ENCODE assay signal across 14 mouse cellular contexts in genomic region chr1:131600314-131600713, GRCm38 (mm10). TPM values are rescaled to one million over a fixed set of nuclear protein-coding genes. Genes with fewer than 3 reads are reported as not detected.
A peak's percentile ranks its signal among the peaks of the same experiment; 100 is the strongest.
DNase-seq lines count a peak whose midpoint lies in the region; ATAC-seq and TF ChIP-seq lines count a peak whose summit lies in the region.
"Had no signal": no experiment of that assay in that cellular context is flagged by ENCODE, and none has a peak within 500 bp of the region (broad histone marks: within the 10 kb centered on the region; RNA-seq: fewer than 3 reads in every experiment).

No protein-coding gene starts in this region.

- no peak overlapping the region for H3K4me3 ChIP-seq in kidney, adult 2 months (ENCODE audit: insufficient read depth, low read depth, low read length)
- no peak overlapping the region for H3K4me3 ChIP-seq in thymus, adult 2 months (ENCODE audit: control insufficient read depth, insufficient read depth, low read length)
- H3K4me3 ChIP-seq: heart, embryonic 12.5 days; megakaryocyte, embryonic 14.5 days had no signal

- H3K27me3 ChIP-seq in kidney, adult 2 months (replicated peaks; ENCODE audit: control insufficient read depth, insufficient read depth, low read length) = no peaks in the 10 kb centered on the region
- 0 out of 2 replicates have a peak, but pooled peaks cover 2% of the 10 kb centered on the region for H3K27me3 ChIP-seq in thymus, adult 2 months (ENCODE audit: control insufficient read depth, insufficient read depth, low read length)

- ATAC-seq in common myeloid progenitor, adult 5-6 weeks (replicated peaks; ENCODE audit: low read depth, poor library complexity, severe bottlenecking) = peak; percentile 60; the same call in 1 of the 2 replicates
- ATAC-seq: forebrain, embryonic 14.5 days; Patski had no signal

- TF ChIP-seq POLR2A in kidney, adult 2 months (IDR thresholded peaks at IDR 0.05; ENCODE audit: low read depth, low read length) = no peak
- no peak for TF ChIP-seq POLR2A in thymus, adult 2 months (IDR thresholded peaks at IDR 0.05; ENCODE audit: control insufficient read depth, extremely low read depth, insufficient read depth, low read length, poor library complexity)

- H3K4me1 ChIP-seq in kidney, adult 2 months (ENCODE audit: control insufficient read depth, insufficient read depth, low read length) = no peaks in the 10 kb centered on the region
- H3K4me1 ChIP-seq in thymus, adult 2 months (replicated peaks; ENCODE audit: control insufficient read depth, insufficient read depth, low read length) = 0 out of 2 replicates have a peak, but pooled peaks cover 2% of the 10 kb centered on the region
- H3K4me1 ChIP-seq: megakaryocyte, embryonic 14.5 days had no signal

- TF ChIP-seq CTCF in kidney, adult 2 months (conservative IDR thresholded peaks at IDR 0.05; ENCODE audit: insufficient read depth, insufficient read length, low read depth, low read length) = 0 out of 2 replicates have a peak, but pooled peaks have one; percentile 15
- TF ChIP-seq CTCF in thymus, adult 2 months (IDR thresholded peaks at IDR 0.05; ENCODE audit: borderline replicate concordance, control insufficient read depth, extremely low read depth, insufficient read depth, low read length, poor library complexity) = peak; percentile 65; the same call in 1 of the 2 replicates

- no peaks in the 10 kb centered on the region for H3K36me3 ChIP-seq in kidney, adult 2 months (ENCODE audit: control insufficient read depth, insufficient read depth, low read length)
- no peaks in the 10 kb centered on the region for H3K36me3 ChIP-seq in thymus, adult 2 months (ENCODE audit: control insufficient read depth, insufficient read depth, low read length)
- H3K36me3 ChIP-seq: heart, embryonic 12.5 days had no signal

- H3K27ac ChIP-seq in kidney, adult 2 months (ENCODE audit: insufficient read depth, low read depth, low read length) = no peak overlapping the region
- H3K27ac ChIP-seq in thymus, adult 2 months (ENCODE audit: control insufficient read depth, insufficient read depth, low read length) = no peak overlapping the region

- WGBS in kidney, adult 2 months = 37% methylated on average over 11 of the region's 11 CpGs
- WGBS in thymus, adult 2 months = 37% methylated on average over 11 of the region's 11 CpGs

- DNase-seq in kidney, adult 2 months = peak; percentile 9
- DNase-seq in kidney, postnatal 14 days = no peak
- peak; percentile 22 for DNase-seq in thymus, adult 2 months
- DNase-seq in thymus, postnatal 0 days (ENCODE audit: low spot score) = no peak
- peak; percentile 11 to 27 for DNase-seq in thymus, postnatal 36 days
- DNase-seq in frontal cortex, postnatal 14 days (ENCODE audit: low spot score in 2 of 2) = no peak
- no peak for DNase-seq in cerebellum, adult 11-12 months

RNA-seq across cellular contexts. Expression of gene Avpr1b, which starts 1.3 kb away (rescaled TPM):
- not detected in 2 replicates for polyA plus RNA-seq in kidney, adult 2 months (2012; rRNA removed)
- polyA plus RNA-seq in thymus, adult 2 months (2012; rRNA removed) = 0.04 TPM in 1 of 2 replicates, not detected in the other
- polyA plus RNA-seq in thymus, postnatal 0 days (2015; fragmentation: Nextera tagmentation; extraction: Ambion mirVana) = not detected in 2 replicates
- total RNA-seq in common myeloid progenitor, adult 5-6 weeks (2017) = not detected in 2 replicates
- total RNA-seq: left cerebral cortex, postnatal 25 days had no signal
- polyA plus RNA-seq: forebrain, embryonic 14.5 days; heart, embryonic 12.5 days; kidney, embryonic 16.5 days; Patski had no signal

RNA-seq across cellular contexts. Expression of gene Ctse, which starts 37.8 kb away (rescaled TPM):
- polyA plus RNA-seq in kidney, adult 2 months (2012; rRNA removed) = 1.8 and 2.6 TPM in 2 replicates
- polyA plus RNA-seq in thymus, adult 2 months (2012; rRNA removed) = 6.4 and 6.8 TPM in 2 replicates
- polyA plus RNA-seq in thymus, postnatal 0 days (2015; fragmentation: Nextera tagmentation; extraction: Ambion mirVana) = 6.8 and 9.0 TPM in 2 replicates
- total RNA-seq in common myeloid progenitor, adult 5-6 weeks (2017) = 56.9 and 66.7 TPM in 2 replicates
- total RNA-seq: left cerebral cortex, postnatal 25 days had no signal
- polyA plus RNA-seq: forebrain, embryonic 14.5 days; Patski had no signal

Comparison
In these comparisons a context has a peak if more than half of its experiments do, and no peak if none do; other contexts are left out.
1. DNase-seq: peak in kidney, adult 2 months (single experiment), thymus, adult 2 months (single experiment) and thymus, postnatal 36 days (2 of 2); none in kidney, postnatal 14 days (single experiment), thymus, postnatal 0 days (single experiment), frontal cortex, postnatal 14 days (0 of 2) and cerebellum, adult 11-12 months (single experiment).